Mouse (Mus musculus) CD4-positive, CD25-positive, alpha-beta regulatory T cell, adult 9 weeks (primary cell): ENCODE results near the gene Pou3f1. TPM values are rescaled to one million over a fixed set of nuclear protein-coding genes. Genes with fewer than 3 reads are reported as not detected.

Experiments used
- polyA plus RNA-seq: library from polyadenylated mRNA; unstranded; fragments of 100-300 nt; shearing (Covaris generic); gene quantifications from one replicate; pipeline ENCODE4 v1.2.1, GENCODE M21; 2017

The Pou3f1 gene
- polyA plus RNA-seq, result not detected

DNA sequence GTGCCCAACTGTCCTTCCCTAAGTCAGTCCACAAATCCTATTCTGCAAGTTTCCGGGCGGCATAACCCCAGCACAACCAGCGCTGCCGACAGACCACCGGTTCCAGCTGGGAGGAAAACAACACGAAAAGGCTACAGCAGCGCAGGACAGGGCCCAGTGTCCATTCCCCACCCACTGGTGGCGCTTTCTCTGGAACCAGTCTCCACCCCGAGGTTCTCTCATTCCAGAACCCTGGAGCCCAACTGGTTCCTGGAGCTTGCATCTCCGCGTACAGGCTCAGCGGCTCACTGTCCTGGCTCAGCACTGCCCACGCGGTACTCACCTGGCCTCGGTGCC is at the start of gene Pou3f1:
Pou3f1 (plus strand) TSS at position 290 of the 336 bp plus-strand sequence.

DNA sequence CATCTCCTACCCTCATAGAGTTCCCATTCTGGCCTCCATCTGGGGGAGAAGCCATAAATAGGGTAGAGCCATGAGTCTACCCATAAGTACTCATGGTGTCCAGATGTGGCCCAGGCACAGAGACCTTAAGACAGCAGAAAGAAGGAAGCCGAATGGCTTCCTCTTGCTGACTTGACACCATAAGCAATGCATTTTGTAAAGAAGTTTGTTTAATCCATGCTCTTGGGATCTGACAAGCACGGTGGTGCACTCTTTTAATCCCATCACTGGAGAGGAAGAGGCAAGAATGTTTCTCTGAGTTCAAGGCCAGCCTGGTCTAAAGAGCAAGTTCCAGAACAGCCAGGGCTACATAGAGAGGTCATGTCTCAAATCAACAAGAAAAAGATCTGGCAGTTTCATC is 45.9 kb upstream of the Pou3f1 start, which contains the start of gene 3100002H09Rik:
3100002H09Rik (minus strand) TSS at position 101 of the 400 bp plus-strand sequence.

DNA sequence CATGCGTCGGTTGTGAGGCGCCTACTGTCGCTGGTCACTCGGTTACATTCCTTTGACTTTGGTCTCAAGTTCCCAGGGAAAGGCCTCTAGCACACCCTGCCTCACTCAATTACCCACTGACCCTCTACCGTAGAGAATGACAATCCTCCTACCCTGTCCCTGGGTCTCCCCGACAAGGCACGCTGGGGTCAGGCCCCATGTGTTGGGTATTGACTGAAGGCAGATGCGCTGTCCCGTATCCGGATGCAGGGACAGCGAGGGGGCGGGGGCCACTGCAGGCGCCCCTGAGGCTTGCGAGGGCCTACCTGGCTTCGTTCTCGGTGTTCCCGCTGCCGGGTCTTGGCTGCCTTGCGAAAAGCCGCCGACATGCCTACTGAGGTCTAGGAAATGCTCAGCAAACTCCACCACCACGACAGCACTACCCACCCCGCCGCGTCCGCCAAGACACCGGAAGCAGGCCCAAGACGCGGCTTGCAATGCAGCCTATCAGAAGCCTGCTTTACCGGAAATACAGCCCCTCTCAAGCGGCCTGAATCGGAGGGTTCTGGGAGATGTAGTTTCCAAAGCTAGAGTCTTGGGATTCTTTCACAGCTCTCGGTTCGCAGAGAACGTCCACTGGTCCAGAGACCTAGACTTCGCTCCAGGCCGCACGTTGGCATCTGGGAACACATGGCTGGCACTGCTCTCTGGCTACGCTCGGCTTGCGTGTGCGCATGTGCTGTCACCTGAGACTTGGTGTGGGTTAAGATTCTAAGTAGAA is 36.7 kb downstream of the Pou3f1 start, which contains the start of gene Utp11:
Utp11 (minus strand) TSS at position 466 of the 760 bp plus-strand sequence.

DNA sequence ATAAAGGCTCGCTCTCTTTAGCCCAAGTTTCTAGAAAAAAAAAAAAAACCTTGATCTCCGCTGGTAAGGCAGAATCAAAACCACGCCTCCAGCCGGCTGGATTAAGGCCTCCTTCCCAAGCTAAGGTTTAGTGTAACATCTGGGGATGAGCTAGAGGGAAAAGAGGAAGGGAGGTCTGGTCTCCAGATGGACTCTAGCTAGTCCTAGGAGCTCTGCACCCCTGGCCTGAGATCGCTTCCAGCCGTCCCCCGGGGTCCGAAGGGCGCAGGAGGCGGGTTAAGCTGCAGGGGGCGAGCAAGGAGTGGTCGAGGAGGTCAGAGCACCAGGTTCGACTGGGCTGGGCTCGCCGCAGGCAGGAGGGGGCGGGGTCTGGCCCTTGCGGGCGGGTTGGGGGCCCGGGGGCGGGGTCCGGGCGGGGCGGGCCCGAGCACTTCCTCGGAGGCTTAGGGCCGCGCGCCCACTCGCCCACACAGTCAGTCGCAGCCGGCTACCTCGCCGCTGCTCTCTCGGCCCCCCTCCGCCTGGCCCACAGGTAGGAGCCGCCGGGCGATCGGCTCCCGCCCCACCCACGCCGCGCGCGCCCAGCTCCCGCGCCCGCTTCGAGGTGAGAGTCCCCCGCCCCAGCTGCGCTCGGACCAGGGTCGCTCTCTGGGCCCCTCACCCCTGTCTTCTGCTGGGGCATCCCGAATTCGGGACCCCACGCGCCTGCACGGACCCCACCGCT is 43.8 kb downstream of the Pou3f1 start, which contains the start of gene Fhl3:
Fhl3 (plus strand) TSS at position 454 of the 724 bp plus-strand sequence.

Other genes with a start within 250 kb of the Pou3f1 start
- not detected for gene 3100002H09Rik, start 46.0 kb upstream of the Pou3f1 start, polyA plus RNA-seq
- 76.9 TPM for gene Utp11, start 36.8 kb downstream of the Pou3f1 start, polyA plus RNA-seq
- gene Fhl3, start 43.9 kb downstream of the Pou3f1 start, polyA plus RNA-seq, result 0.82 TPM
- gene Sf3a3, start 58.0 kb downstream of the Pou3f1 start, polyA plus RNA-seq, result 141 TPM
- gene Inpp5b, start 85.0 kb downstream of the Pou3f1 start, polyA plus RNA-seq, result 151 TPM
- gene Mtf1, start 145.3 kb downstream of the Pou3f1 start, polyA plus RNA-seq, result 26.5 TPM
- gene Yrdc, start 193.9 kb downstream of the Pou3f1 start, polyA plus RNA-seq, result 2.3 TPM
- gene 1110065P20Rik, start 194.4 kb downstream of the Pou3f1 start, polyA plus RNA-seq, result 4.4 TPM
- gene Maneal, start 205.4 kb downstream of the Pou3f1 start, polyA plus RNA-seq, result 0.24 TPM
- gene Epha10, start 224.1 kb downstream of the Pou3f1 start, polyA plus RNA-seq, result not detected